Mouse (Mus musculus) lung, adult 2 months (tissue): ENCODE measurements around the gene Cpsf6.

Experiments
- CTCF ChIP-seq: fragments of 200-500 bp; IDR thresholded peaks from 2 replicates; pipeline ENCODE4 v1.5.1; 2011; ENCODE audit warnings: mild to moderate bottlenecking, low read length, control low read depth; ENCODE audit not compliant: insufficient read depth
- POLR2A ChIP-seq: fragments of 200-500 bp; IDR thresholded peaks from 2 replicates; pipeline ENCODE4 v1.6.1; 2011; ENCODE audit warnings: low read depth, mild to moderate bottlenecking, control low read depth, low read length, borderline replicate concordance; ENCODE audit errors: extremely low read depth

DNA sequence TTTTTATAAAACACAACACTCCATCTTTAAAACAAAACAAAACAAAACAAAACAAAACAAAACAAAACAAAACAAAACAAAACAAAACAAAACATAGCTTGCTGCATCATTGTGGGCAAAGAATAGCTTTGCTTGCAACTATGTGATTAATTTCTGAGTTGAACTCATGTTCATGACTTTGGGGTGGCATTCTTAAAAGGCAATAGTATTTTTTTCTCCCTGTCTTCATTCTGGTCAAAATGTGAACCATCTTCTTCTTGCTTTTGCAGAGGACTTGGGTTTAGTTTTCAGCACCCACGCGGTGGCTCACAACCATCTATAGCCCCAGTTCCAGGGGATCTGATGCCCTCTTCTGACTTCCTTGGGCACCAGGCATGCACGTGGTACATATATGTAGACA, 20.0 kb upstream of the Cpsf6 start:
- no peak for TF ChIP-seq CTCF
- no peak for TF ChIP-seq POLR2A
